ENCODE assay signal across 10 mouse cellular contexts in genomic region chr9:107607653-107608245, GRCm38 (mm10). TPM values are rescaled to one million over a fixed set of nuclear protein-coding genes. Genes with fewer than 3 reads are reported as not detected.
DNase-seq lines count a peak whose midpoint lies in the region; ATAC-seq and TF ChIP-seq lines count a peak whose summit lies in the region.
"Had no signal": no experiment of that assay in that cellular context is flagged by ENCODE, and none has a peak within 500 bp of the region (broad histone marks: within the 10 kb centered on the region; RNA-seq: fewer than 3 reads in every experiment).

No protein-coding gene starts in this region.

- TF ChIP-seq CTCF in lung, embryonic 14.5 days (IDR thresholded peaks at IDR 0.05; ENCODE audit: low read depth): no peak
- TF ChIP-seq CTCF in small intestine, adult 2 months (IDR thresholded peaks at IDR 0.05; ENCODE audit: extremely low read depth, insufficient read length, insufficient replicate concordance, low read depth, low read length): no peak
- TF ChIP-seq CTCF in left cerebral cortex, adult 2 months (IDR thresholded peaks at IDR 0.05): no peak

- no peaks in the 10 kb centered on the region for H3K36me3 ChIP-seq in heart, embryonic 11.5 days (ENCODE audit: control insufficient read depth, insufficient read depth, low read length)
- no peaks in the 10 kb centered on the region for H3K36me3 ChIP-seq in lung, embryonic 14.5 days (ENCODE audit: insufficient read depth)
- H3K36me3 ChIP-seq in kidney, embryonic 15.5 days: no peaks in the 10 kb centered on the region
- H3K36me3 ChIP-seq in small intestine, adult 2 months (ENCODE audit: control insufficient read depth, insufficient read depth, low read length): 0 out of 2 replicates have a peak, but pooled peaks cover 4% of the 10 kb centered on the region
- H3K36me3 ChIP-seq: forebrain, embryonic 15.5 days; hindbrain, embryonic 15.5 days had no signal

- intact Hi-C loops in left cerebral cortex, adult 2 months (cut with DNase I): no loop called here

- WGBS in heart, embryonic 11.5 days (ENCODE audit: insufficient replicate concordance): 36% methylated on average over 9 of the region's 9 CpGs
- 23% methylated on average over 9 of the region's 9 CpGs for WGBS in lung, embryonic 14.5 days
- 59% methylated on average over 9 of the region's 9 CpGs for WGBS in kidney, embryonic 15.5 days
- 17% methylated on average over 9 of the region's 9 CpGs for WGBS in small intestine, adult 2 months

- H3K4me3 ChIP-seq in heart, embryonic 11.5 days (ENCODE audit: low read depth, low read length): no peak overlapping the region
- no peak overlapping the region for H3K4me3 ChIP-seq in lung, embryonic 14.5 days (ENCODE audit: low read depth, low read length)
- peak overlapping the region; percentile 25; the same call in 1 of the 2 replicates for H3K4me3 ChIP-seq in kidney, embryonic 15.5 days (replicated peaks)
- peak overlapping the region; percentile 39 for H3K4me3 ChIP-seq in small intestine, adult 2 months (ENCODE audit: low read depth, low read length)
- no peak overlapping the region for H3K4me3 ChIP-seq in left cerebral cortex, adult 2 months
- H3K4me3 ChIP-seq: forebrain, embryonic 15.5 days; hindbrain, embryonic 15.5 days had no signal

- no peak for TF ChIP-seq POLR2A in small intestine, adult 2 months (IDR thresholded peaks at IDR 0.05; ENCODE audit: low read depth, low read length)

- H3K27me3 ChIP-seq in heart, embryonic 11.5 days (ENCODE audit: control insufficient read depth, insufficient read depth, low read length): peaks cover 15% of the 10 kb centered on the region; the same call in 1 of the 2 replicates
- H3K27me3 ChIP-seq in lung, embryonic 14.5 days (ENCODE audit: insufficient read depth, low read length): no peaks in the 10 kb centered on the region
- H3K27me3 ChIP-seq in kidney, embryonic 15.5 days: no peaks in the 10 kb centered on the region
- H3K27me3 ChIP-seq in small intestine, adult 2 months (ENCODE audit: control insufficient read depth, insufficient read depth, low read length): no peaks in the 10 kb centered on the region
- H3K27me3 ChIP-seq: forebrain, embryonic 15.5 days; hindbrain, embryonic 15.5 days had no signal

- ATAC-seq in heart, embryonic 11.5 days (replicated peaks; ENCODE audit: insufficient number of reproducible peaks, low FRiP score, low TSS enrichment): no peak
- ATAC-seq in lung, embryonic 14.5 days (ENCODE audit: insufficient read depth): no peak
- no peak for ATAC-seq in kidney, embryonic 15.5 days (replicated peaks; ENCODE audit: low FRiP score)
- ATAC-seq in monocyte, adult 5-6 weeks (replicated peaks; ENCODE audit: insufficient number of reproducible peaks, low FRiP score, low TSS enrichment, poor library complexity, severe bottlenecking): no peak
- ATAC-seq: forebrain, embryonic 15.5 days had no signal

- DNase-seq in heart, adult 18-20 months: no peak
- no peak for DNase-seq in lung, embryonic 14.5 days
- no peak for DNase-seq in lung, postnatal 25 days (ENCODE audit: low spot score)
- no peak for DNase-seq in left cerebral cortex, adult 2 months (ENCODE audit: extremely low spot score in 1 of 2, low spot score in 2 of 2)

- peaks cover 65% of the 10 kb centered on the region for H3K4me1 ChIP-seq in heart, embryonic 11.5 days (ENCODE audit: control insufficient read depth, insufficient read depth, low read length)
- H3K4me1 ChIP-seq in lung, embryonic 14.5 days (ENCODE audit: insufficient read depth): peaks cover 39% of the 10 kb centered on the region
- peaks cover 89% of the 10 kb centered on the region for H3K4me1 ChIP-seq in kidney, embryonic 15.5 days
- peaks cover 45% of the 10 kb centered on the region for H3K4me1 ChIP-seq in small intestine, adult 2 months (ENCODE audit: control insufficient read depth, insufficient read depth, insufficient read length, low read length)

- peak overlapping the region; percentile 52 for H3K4me2 ChIP-seq in heart, embryonic 11.5 days
- H3K4me2 ChIP-seq in lung, embryonic 14.5 days: peak overlapping the region; percentile 47; the same call in 1 of the 2 replicates
- H3K4me2 ChIP-seq in kidney, embryonic 15.5 days: peak overlapping the region; percentile 45; the same call in 1 of the 2 replicates
- H3K4me2 ChIP-seq: forebrain, embryonic 15.5 days had no signal

- no peak overlapping the region for H3K27ac ChIP-seq in heart, embryonic 11.5 days (ENCODE audit: low read depth, low read length)
- peak overlapping the region; percentile 54; the same call in 1 of the 2 replicates for H3K27ac ChIP-seq in lung, embryonic 14.5 days (ENCODE audit: low read depth)
- H3K27ac ChIP-seq in kidney, embryonic 15.5 days: peak overlapping the region; percentile 94
- H3K27ac ChIP-seq in small intestine, adult 2 months (ENCODE audit: insufficient read depth, low read depth, low read length): peak overlapping the region; percentile 63
- no peak overlapping the region for H3K27ac ChIP-seq in left cerebral cortex, adult 2 months
- H3K27ac ChIP-seq: forebrain, embryonic 15.5 days; hindbrain, embryonic 15.5 days had no signal

- no peaks in the 10 kb centered on the region for H3K9me3 ChIP-seq in heart, embryonic 11.5 days (replicated peaks; ENCODE audit: control insufficient read depth, low read length)
- H3K9me3 ChIP-seq in lung, embryonic 14.5 days (ENCODE audit: low read depth, low read length): no peaks in the 10 kb centered on the region
- no peaks in the 10 kb centered on the region for H3K9me3 ChIP-seq in kidney, embryonic 15.5 days (replicated peaks)
- H3K9me3 ChIP-seq: forebrain, embryonic 15.5 days; hindbrain, embryonic 15.5 days had no signal

- H3K9ac ChIP-seq in heart, embryonic 11.5 days (ENCODE audit: low read depth, low read length): peak overlapping the region; percentile 23; the same call in 1 of the 2 replicates
- peak overlapping the region; percentile 30; the same call in 1 of the 2 replicates for H3K9ac ChIP-seq in lung, embryonic 14.5 days
- H3K9ac ChIP-seq in kidney, embryonic 15.5 days: peak overlapping the region; percentile 26; the same call in 1 of the 2 replicates
- H3K9ac ChIP-seq: forebrain, embryonic 15.5 days; hindbrain, embryonic 15.5 days had no signal

RNA-seq across cellular contexts. Expression of gene Sema3b, which starts 1.3 kb away (rescaled TPM):
- 5.1 and 5.3 TPM in 2 replicates for polyA plus RNA-seq in heart, embryonic 11.5 days (2014; fragmentation: Nextera tagmentation; extraction: Ambion mirVana)
- total RNA-seq in heart, adult 18-20 months (2021): 10 to 100 TPM; 20.4 to 22.9 TPM
- polyA plus RNA-seq in lung, embryonic 14.5 days (2014; fragmentation: Nextera tagmentation; extraction: Ambion mirVana): 5.1 and 5.3 TPM in 2 replicates
- 21.1 and 22.5 TPM in 2 replicates for polyA plus RNA-seq in kidney, embryonic 15.5 days (2015; fragmentation: Nextera tagmentation; extraction: Ambion mirVana)
- 33.5 and 55.4 TPM in 2 replicates for polyA plus RNA-seq in small intestine, adult 2 months (2012; rRNA removed)
- 1 to 10 TPM; 3.3 to 4.1 TPM for total RNA-seq in left cerebral cortex, adult 2 months (2021)
- 0.10 TPM in 1 of 3 replicates, not detected in the others for total RNA-seq in monocyte, adult 5-6 weeks (2017)

RNA-seq across cellular contexts. Expression of gene Ifrd2, which starts 20.3 kb away (rescaled TPM):
- 57.5 and 59.1 TPM in 2 replicates for polyA plus RNA-seq in heart, embryonic 11.5 days (2014; fragmentation: Nextera tagmentation; extraction: Ambion mirVana)
- total RNA-seq in heart, adult 18-20 months (2021): 10 to 100 TPM; 48.5 to 48.8 TPM
- 57.9 and 64.6 TPM in 2 replicates for polyA plus RNA-seq in lung, embryonic 14.5 days (2014; fragmentation: Nextera tagmentation; extraction: Ambion mirVana)
- 47.8 and 55.8 TPM in 2 replicates for polyA plus RNA-seq in kidney, embryonic 15.5 days (2015; fragmentation: Nextera tagmentation; extraction: Ambion mirVana)
- polyA plus RNA-seq in small intestine, adult 2 months (2012; rRNA removed): 33.2 and 55.4 TPM in 2 replicates
- 10 to 100 TPM; 10.5 to 10.9 TPM for total RNA-seq in left cerebral cortex, adult 2 months (2021)
- 5.5 to 11.1 TPM (median 8.8 TPM) in 3 replicates for total RNA-seq in monocyte, adult 5-6 weeks (2017)

RNA-seq across cellular contexts. Expression of gene Hyal3, which starts 27.1 kb away (rescaled TPM):
- polyA plus RNA-seq in heart, embryonic 11.5 days (2014; fragmentation: Nextera tagmentation; extraction: Ambion mirVana): 0.14 and 0.33 TPM in 2 replicates
- total RNA-seq in heart, adult 18-20 months (2021): under 1 TPM; 0.28 to 0.37 TPM
- 0.73 and 1.4 TPM in 2 replicates for polyA plus RNA-seq in lung, embryonic 14.5 days (2014; fragmentation: Nextera tagmentation; extraction: Ambion mirVana)
- polyA plus RNA-seq in kidney, embryonic 15.5 days (2015; fragmentation: Nextera tagmentation; extraction: Ambion mirVana): 1.3 TPM in 2 replicates
- 0.52 and 0.89 TPM in 2 replicates for polyA plus RNA-seq in small intestine, adult 2 months (2012; rRNA removed)
- total RNA-seq in left cerebral cortex, adult 2 months (2021): 1 to 10 TPM in 1 of 2 experiments, under 1 TPM in 1; 0.97 to 1.2 TPM
- 1.4 TPM in 1 of 3 replicates, not detected in the others for total RNA-seq in monocyte, adult 5-6 weeks (2017)

RNA-seq across cellular contexts. Expression of gene Gnai2, which starts 27.4 kb away (rescaled TPM):
- polyA plus RNA-seq in heart, embryonic 11.5 days (2014; fragmentation: Nextera tagmentation; extraction: Ambion mirVana): 308 and 316 TPM in 2 replicates
- total RNA-seq in heart, adult 18-20 months (2021): 100 to 1,000 TPM; 241 to 253 TPM
- polyA plus RNA-seq in lung, embryonic 14.5 days (2014; fragmentation: Nextera tagmentation; extraction: Ambion mirVana): 408 and 419 TPM in 2 replicates
- 403 and 424 TPM in 2 replicates for polyA plus RNA-seq in kidney, embryonic 15.5 days (2015; fragmentation: Nextera tagmentation; extraction: Ambion mirVana)
- 264 and 501 TPM in 2 replicates for polyA plus RNA-seq in small intestine, adult 2 months (2012; rRNA removed)
- 100 to 1,000 TPM; 201 to 213 TPM for total RNA-seq in left cerebral cortex, adult 2 months (2021)
- total RNA-seq in monocyte, adult 5-6 weeks (2017): 646 to 794 TPM (median 705 TPM) in 3 replicates

RNA-seq across cellular contexts. Expression of gene Naa80, which starts 29.1 kb away (rescaled TPM):
- polyA plus RNA-seq in heart, embryonic 11.5 days (2014; fragmentation: Nextera tagmentation; extraction: Ambion mirVana): 12.2 and 15.2 TPM in 2 replicates
- total RNA-seq in heart, adult 18-20 months (2021): 10 to 100 TPM; 16.1 to 20.1 TPM
- 14.7 and 17.2 TPM in 2 replicates for polyA plus RNA-seq in lung, embryonic 14.5 days (2014; fragmentation: Nextera tagmentation; extraction: Ambion mirVana)
- 16.0 and 19.3 TPM in 2 replicates for polyA plus RNA-seq in kidney, embryonic 15.5 days (2015; fragmentation: Nextera tagmentation; extraction: Ambion mirVana)
- polyA plus RNA-seq in small intestine, adult 2 months (2012; rRNA removed): 26.3 and 46.3 TPM in 2 replicates
- total RNA-seq in left cerebral cortex, adult 2 months (2021): 10 to 100 TPM; 11.3 to 12.6 TPM
- total RNA-seq in monocyte, adult 5-6 weeks (2017): 3.6 to 5.4 TPM (median 5.4 TPM) in 3 replicates

Comparison
In these comparisons a context has a peak if more than half of its experiments do, and no peak if none do; other contexts are left out.
1. H3K27ac ChIP-seq: peak in lung, embryonic 14.5 days (single experiment), kidney, embryonic 15.5 days (single experiment) and small intestine, adult 2 months (single experiment); none in heart, embryonic 11.5 days (single experiment) and left cerebral cortex, adult 2 months (single experiment).
2. H3K4me3 ChIP-seq: peak in kidney, embryonic 15.5 days (single experiment) and small intestine, adult 2 months (single experiment); none in heart, embryonic 11.5 days (single experiment), lung, embryonic 14.5 days (single experiment) and left cerebral cortex, adult 2 months (single experiment).
3. Peak in every context shown above with its lines, with median percentiles within 50 percentile points of each other: H3K4me2 ChIP-seq and H3K9ac ChIP-seq.